16 mouse cellular contexts compared by ENCODE assay signal in the genomic region with DNA sequence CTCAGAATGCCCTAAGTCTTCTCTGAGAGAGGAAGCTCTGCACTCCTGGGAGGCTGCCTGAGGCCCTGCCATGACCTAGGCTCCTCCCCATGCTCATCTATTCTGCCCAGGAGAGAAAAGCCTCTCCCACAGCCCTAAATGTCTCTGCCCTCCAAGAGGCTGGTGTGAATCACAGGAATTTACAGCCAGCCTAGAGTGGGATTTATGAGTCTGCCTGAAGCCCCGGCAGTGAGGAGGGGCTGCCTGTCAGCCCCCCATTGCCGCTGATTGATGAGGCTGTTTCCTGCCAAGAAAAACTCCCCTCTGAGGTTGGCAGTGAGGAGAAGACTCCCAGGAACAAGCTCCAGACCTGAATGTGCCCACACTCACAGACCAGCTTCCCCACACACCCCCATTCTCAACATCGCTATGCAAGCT. TPM values are rescaled to one million over a fixed set of nuclear protein-coding genes. Genes with fewer than 3 reads are reported as not detected.
DNase-seq lines count a peak whose midpoint lies in the region; ATAC-seq lines count a peak whose summit lies in the region.
"Had no signal": no experiment of that assay in that cellular context is flagged by ENCODE, and none has a peak within 500 bp of the region (broad histone marks: within the 10 kb centered on the region; RNA-seq: fewer than 3 reads in every experiment).

No protein-coding gene starts in this region.

- H3K4me1 ChIP-seq in kidney, embryonic 16.5 days (ENCODE audit: insufficient read depth, low read length), result peaks cover 28% of the 10 kb centered on the region
- H3K4me1 ChIP-seq in embryonic facial prominence, embryonic 13.5 days, result peaks cover 12% of the 10 kb centered on the region
- H3K4me1 ChIP-seq in limb, embryonic 11.5 days (ENCODE audit: control insufficient read depth, insufficient read depth, low read length), result peaks cover 15% of the 10 kb centered on the region
- peaks cover 15% of the 10 kb centered on the region; the same call in 1 of the 2 replicates for H3K4me1 ChIP-seq in stomach, embryonic 15.5 days
- peaks cover 25% of the 10 kb centered on the region for H3K4me1 ChIP-seq in forebrain, embryonic 13.5 days

- peak overlapping the region; percentile 57; the same call in 1 of the 2 replicates for H3K27ac ChIP-seq in kidney, embryonic 16.5 days (ENCODE audit: low read length)
- no peak overlapping the region for H3K27ac ChIP-seq in embryonic facial prominence, embryonic 13.5 days
- no peak overlapping the region for H3K27ac ChIP-seq in limb, embryonic 11.5 days (replicated peaks; ENCODE audit: low read depth, low read length)
- no peak overlapping the region for H3K27ac ChIP-seq in stomach, embryonic 15.5 days
- no peak overlapping the region for H3K27ac ChIP-seq in forebrain, embryonic 13.5 days
- H3K27ac ChIP-seq: left cerebral cortex, adult 2 months had no signal

- 3% methylated on average over 3 of the region's 3 CpGs for WGBS in kidney, embryonic 16.5 days
- 57% methylated on average over 3 of the region's 3 CpGs for WGBS in embryonic facial prominence, embryonic 13.5 days
- 0% methylated on average over 3 of the region's 3 CpGs for WGBS in limb, embryonic 11.5 days
- WGBS in stomach, embryonic 15.5 days, result 24% methylated on average over 3 of the region's 3 CpGs
- WGBS in forebrain, embryonic 13.5 days, result 73% methylated on average over 3 of the region's 3 CpGs

- H3K9ac ChIP-seq in kidney, embryonic 16.5 days (replicated peaks; ENCODE audit: low read length), result no peak overlapping the region; the same call in 1 of the 2 replicates
- H3K9ac ChIP-seq in embryonic facial prominence, embryonic 13.5 days, result peak overlapping the region; percentile 22; the same call in 1 of the 2 replicates
- H3K9ac ChIP-seq in limb, embryonic 11.5 days (ENCODE audit: low read length), result no peak overlapping the region
- no peak overlapping the region for H3K9ac ChIP-seq in stomach, embryonic 15.5 days
- no peak overlapping the region for H3K9ac ChIP-seq in forebrain, embryonic 13.5 days

- H3K9me3 ChIP-seq in kidney, embryonic 16.5 days (ENCODE audit: low read length), result no peaks in the 10 kb centered on the region
- H3K9me3 ChIP-seq in embryonic facial prominence, embryonic 13.5 days, result no peaks in the 10 kb centered on the region
- no peaks in the 10 kb centered on the region for H3K9me3 ChIP-seq in limb, embryonic 11.5 days (ENCODE audit: control insufficient read depth, low read length)
- no peaks in the 10 kb centered on the region for H3K9me3 ChIP-seq in stomach, embryonic 15.5 days
- no peaks in the 10 kb centered on the region for H3K9me3 ChIP-seq in forebrain, embryonic 13.5 days (replicated peaks)

- H3K27me3 ChIP-seq in kidney, embryonic 16.5 days (ENCODE audit: insufficient read depth, low read length), result no peaks in the 10 kb centered on the region
- H3K27me3 ChIP-seq in embryonic facial prominence, embryonic 13.5 days, result peaks cover 17% of the 10 kb centered on the region
- H3K27me3 ChIP-seq in limb, embryonic 11.5 days (ENCODE audit: control insufficient read depth, insufficient read depth, low read length), result peaks cover 4% of the 10 kb centered on the region; the same call in 1 of the 2 replicates
- H3K27me3 ChIP-seq in stomach, embryonic 15.5 days (replicated peaks), result no peaks in the 10 kb centered on the region
- H3K27me3 ChIP-seq in forebrain, embryonic 13.5 days, result peaks cover 13% of the 10 kb centered on the region; the same call in 1 of the 2 replicates

- H3K36me3 ChIP-seq in kidney, embryonic 16.5 days (ENCODE audit: insufficient read depth, low read length), result no peaks in the 10 kb centered on the region
- no peaks in the 10 kb centered on the region for H3K36me3 ChIP-seq in embryonic facial prominence, embryonic 13.5 days
- no peaks in the 10 kb centered on the region for H3K36me3 ChIP-seq in limb, embryonic 11.5 days (ENCODE audit: control insufficient read depth, insufficient read depth, low read length)
- H3K36me3 ChIP-seq in stomach, embryonic 15.5 days, result no peaks in the 10 kb centered on the region
- no peaks in the 10 kb centered on the region for H3K36me3 ChIP-seq in forebrain, embryonic 13.5 days (ENCODE audit: poor library complexity, severe bottlenecking)

- DNase-seq in kidney, postnatal 36 days, result no peak
- peak; percentile 54 for DNase-seq in limb, embryonic 11.5 days (ENCODE audit: low spot score)
- DNase-seq in c-Kit-positive CD71-positive TER-119-positive erythroid progenitor cells, embryonic 14.5 days (ENCODE audit: low spot score), result no peak
- no peak for DNase-seq in heart, adult 11 months
- DNase-seq: adrenal gland, adult 8-10 months; cerebellum, adult 9-10 months; gastrocnemius, postnatal 14 days; kidney, postnatal 14 days; lung, adult 2 months; right cerebral cortex, postnatal 25 days had no signal

- peak; percentile 83 for ATAC-seq in kidney, embryonic 16.5 days (ENCODE audit: low FRiP score, low TSS enrichment)
- no peak for ATAC-seq in embryonic facial prominence, embryonic 13.5 days (ENCODE audit: insufficient number of reproducible peaks, insufficient read depth, low FRiP score, low TSS enrichment, low read depth)
- ATAC-seq in limb, embryonic 11.5 days (ENCODE audit: insufficient number of reproducible peaks, low FRiP score, low TSS enrichment, low read depth), result no peak
- ATAC-seq in stomach, embryonic 15.5 days (ENCODE audit: insufficient read depth, low FRiP score, low read depth), result peak; percentile 21; the same call in 1 of the 2 replicates
- no peak for ATAC-seq in forebrain, embryonic 13.5 days

- H3K4me2 ChIP-seq in kidney, embryonic 16.5 days (replicated peaks; ENCODE audit: low read depth, low read length), result 0 out of 2 replicates have a peak overlapping the region, but pooled peaks have one; percentile 1
- H3K4me2 ChIP-seq in embryonic facial prominence, embryonic 13.5 days, result no peak overlapping the region
- peak overlapping the region; percentile 2; the same call in 1 of the 2 replicates for H3K4me2 ChIP-seq in limb, embryonic 11.5 days (ENCODE audit: low read depth, severe bottlenecking)
- no peak overlapping the region for H3K4me2 ChIP-seq in stomach, embryonic 15.5 days
- no peak overlapping the region for H3K4me2 ChIP-seq in forebrain, embryonic 13.5 days
- H3K4me2 ChIP-seq: midbrain, embryonic 11.5 days had no signal

- no peak overlapping the region for H3K4me3 ChIP-seq in kidney, embryonic 16.5 days (ENCODE audit: low read length)
- H3K4me3 ChIP-seq in embryonic facial prominence, embryonic 13.5 days, result no peak overlapping the region
- H3K4me3 ChIP-seq in limb, embryonic 11.5 days (ENCODE audit: low read depth, low read length), result no peak overlapping the region
- H3K4me3 ChIP-seq in stomach, embryonic 15.5 days (replicated peaks), result no peak overlapping the region
- no peak overlapping the region for H3K4me3 ChIP-seq in forebrain, embryonic 13.5 days
- H3K4me3 ChIP-seq: left cerebral cortex, adult 2 months had no signal

RNA-seq across cellular contexts. Expression of a gene that starts 22.2 kb away (rescaled TPM):
- 0.26 and 0.32 TPM in 2 replicates for polyA plus RNA-seq in kidney, embryonic 16.5 days (2015; fragmentation: Nextera tagmentation; extraction: Ambion mirVana)
- polyA plus RNA-seq in embryonic facial prominence, embryonic 13.5 days (2015; fragmentation: Nextera tagmentation; extraction: Ambion mirVana), result 0.52 and 0.91 TPM in 2 replicates
- polyA plus RNA-seq in limb, embryonic 11.5 days (2014; fragmentation: Nextera tagmentation; extraction: Ambion mirVana), result 0.41 and 0.77 TPM in 2 replicates
- polyA plus RNA-seq in stomach, embryonic 15.5 days (2015; fragmentation: Nextera tagmentation; extraction: Ambion mirVana), result 1.4 and 2.3 TPM in 2 replicates
- 0.44 TPM in 1 of 2 replicates, not detected in the other for polyA plus RNA-seq in forebrain, embryonic 13.5 days (2015; fragmentation: Nextera tagmentation; extraction: Ambion mirVana)
- polyA plus RNA-seq: midbrain, embryonic 11.5 days had no signal

RNA-seq across cellular contexts. Expression of a gene that starts 22.5 kb away (rescaled TPM):
- polyA plus RNA-seq in kidney, embryonic 16.5 days (2015; fragmentation: Nextera tagmentation; extraction: Ambion mirVana), result 30.5 and 32.6 TPM in 2 replicates
- polyA plus RNA-seq in embryonic facial prominence, embryonic 13.5 days (2015; fragmentation: Nextera tagmentation; extraction: Ambion mirVana), result 17.6 and 22.5 TPM in 2 replicates
- polyA plus RNA-seq in limb, embryonic 11.5 days (2014; fragmentation: Nextera tagmentation; extraction: Ambion mirVana), result 5.4 and 5.5 TPM in 2 replicates
- 18.9 and 21.1 TPM in 2 replicates for polyA plus RNA-seq in stomach, embryonic 15.5 days (2015; fragmentation: Nextera tagmentation; extraction: Ambion mirVana)
- 3.0 and 3.1 TPM in 2 replicates for polyA plus RNA-seq in forebrain, embryonic 13.5 days (2015; fragmentation: Nextera tagmentation; extraction: Ambion mirVana)

RNA-seq across cellular contexts. Expression of a gene that starts 46.0 kb away (rescaled TPM):
- polyA plus RNA-seq in kidney, embryonic 16.5 days (2015; fragmentation: Nextera tagmentation; extraction: Ambion mirVana), result 3.2 and 4.4 TPM in 2 replicates
- 4.6 and 4.9 TPM in 2 replicates for polyA plus RNA-seq in embryonic facial prominence, embryonic 13.5 days (2015; fragmentation: Nextera tagmentation; extraction: Ambion mirVana)
- polyA plus RNA-seq in limb, embryonic 11.5 days (2014; fragmentation: Nextera tagmentation; extraction: Ambion mirVana), result 0.93 and 1.1 TPM in 2 replicates
- 2.8 and 3.0 TPM in 2 replicates for polyA plus RNA-seq in stomach, embryonic 15.5 days (2015; fragmentation: Nextera tagmentation; extraction: Ambion mirVana)
- 10.9 and 13.7 TPM in 2 replicates for polyA plus RNA-seq in forebrain, embryonic 13.5 days (2015; fragmentation: Nextera tagmentation; extraction: Ambion mirVana)

Comparison
In these comparisons a context has a peak if more than half of its experiments do, and no peak if none do; other contexts are left out.
1. ATAC-seq: peak in kidney, embryonic 16.5 days (single experiment) and stomach, embryonic 15.5 days (single experiment); none in embryonic facial prominence, embryonic 13.5 days (single experiment), limb, embryonic 11.5 days (single experiment) and forebrain, embryonic 13.5 days (single experiment).
2. H3K4me2 ChIP-seq: peak in kidney, embryonic 16.5 days (single experiment) and limb, embryonic 11.5 days (single experiment); none in embryonic facial prominence, embryonic 13.5 days (single experiment), stomach, embryonic 15.5 days (single experiment) and forebrain, embryonic 13.5 days (single experiment).